Mouse (Mus musculus): ENCODE data around the gene Mis18a. TPM values are rescaled to one million over a fixed set of nuclear protein-coding genes. Genes with fewer than 3 reads are reported as not detected.

The Mis18a gene
- polyA plus RNA-seq, 1 experiment from 2014 or later, result 22.8 TPM

DNA sequence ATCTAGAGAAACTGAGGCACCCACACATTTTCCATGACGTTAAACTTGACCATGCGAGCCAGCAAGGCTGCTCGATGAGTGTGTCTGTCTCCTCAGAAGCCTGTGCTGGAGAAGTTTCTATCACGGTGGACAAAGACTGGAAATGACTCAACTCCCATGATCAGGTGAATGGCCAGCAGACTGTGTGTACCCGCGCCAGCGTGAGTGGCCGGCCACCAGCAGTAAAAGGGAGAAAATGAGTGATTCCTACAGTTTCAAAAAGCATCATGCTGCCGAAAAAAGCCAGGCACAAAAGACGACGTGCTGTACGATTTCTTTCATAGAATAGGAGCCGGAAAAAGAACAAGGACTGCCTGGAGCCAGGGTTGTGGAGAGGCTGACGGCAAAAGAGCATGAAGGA, 27.8 kb downstream of the Mis18a start:
- no peak overlapping the region for H3K4me3 ChIP-seq
- 84% methylated on average over 14 of the region's 14 CpGs for WGBS
- H3K4me1 ChIP-seq (replicated peaks), result peaks cover 10% of the 10 kb centered on the region
- H3K27me3 ChIP-seq, result no peaks in the 10 kb centered on the region
- no peak for ATAC-seq (ENCODE audit: low read depth)
- no peak overlapping the region for H3K9ac ChIP-seq
- no peak overlapping the region for H3K4me2 ChIP-seq
- no peaks in the 10 kb centered on the region for H3K9me3 ChIP-seq
- no peaks in the 10 kb centered on the region for H3K36me3 ChIP-seq
- no peak overlapping the region for H3K27ac ChIP-seq (replicated peaks)

DNA sequence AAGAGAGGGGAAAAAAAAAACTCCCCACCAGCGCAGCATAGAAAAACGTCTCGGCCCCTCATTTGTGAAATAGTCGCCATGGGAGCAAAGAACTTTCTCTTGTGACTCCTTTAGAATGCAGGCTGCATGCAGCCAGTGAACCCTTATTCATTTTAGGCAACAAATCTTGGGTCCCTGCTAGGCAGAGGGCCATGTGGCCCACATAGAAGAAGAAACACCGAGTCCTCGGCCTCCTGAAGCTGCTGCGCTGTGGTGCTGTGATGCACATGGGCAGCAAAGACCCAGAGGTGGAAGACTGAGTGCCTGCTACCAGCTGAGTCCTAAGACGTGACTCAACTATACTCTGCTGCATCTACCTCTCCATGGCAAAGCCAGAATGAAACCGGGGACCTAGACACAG, 30.9 kb downstream of the Mis18a start:
- 50% methylated on average over 9 of the region's 9 CpGs for WGBS
- H3K27me3 ChIP-seq, result no peaks in the 10 kb centered on the region
- ATAC-seq (ENCODE audit: low read depth), result peak; percentile 23; the same call in 1 of the 2 replicates
- H3K4me1 ChIP-seq (replicated peaks), result peaks cover 20% of the 10 kb centered on the region
- no peak overlapping the region for H3K9ac ChIP-seq
- no peak overlapping the region for H3K27ac ChIP-seq (replicated peaks)
- H3K36me3 ChIP-seq, result no peaks in the 10 kb centered on the region
- no peak overlapping the region for H3K4me2 ChIP-seq
- H3K4me3 ChIP-seq, result no peak overlapping the region
- H3K9me3 ChIP-seq, result no peaks in the 10 kb centered on the region

DNA sequence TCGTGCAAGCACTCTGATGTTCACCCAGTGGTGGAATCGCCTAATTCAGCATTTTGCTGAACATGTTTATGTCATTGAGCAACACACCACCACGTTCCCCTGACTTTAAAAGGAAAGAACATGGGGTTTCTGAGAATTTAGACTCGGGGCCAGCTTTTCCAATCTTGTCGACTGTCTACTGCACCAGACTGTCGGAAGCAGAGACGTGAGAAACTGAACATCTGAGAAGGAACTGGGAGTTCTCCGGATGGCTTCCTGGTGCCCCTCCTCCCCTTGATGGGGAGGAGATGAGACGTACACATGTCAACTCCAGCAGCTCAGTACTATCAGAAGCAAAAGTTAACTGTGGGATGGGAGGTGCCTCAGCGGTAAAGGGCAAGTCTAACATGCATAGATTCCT, 32.1 kb downstream of the Mis18a start:
- peaks cover 20% of the 10 kb centered on the region for H3K4me1 ChIP-seq (replicated peaks)
- no peaks in the 10 kb centered on the region for H3K9me3 ChIP-seq
- no peaks in the 10 kb centered on the region for H3K36me3 ChIP-seq
- no peak overlapping the region for H3K4me2 ChIP-seq
- no peak overlapping the region for H3K27ac ChIP-seq (replicated peaks)
- ATAC-seq (ENCODE audit: low read depth), result no peak
- no peak overlapping the region for H3K9ac ChIP-seq
- 85% methylated on average over 10 of the region's 10 CpGs for WGBS
- no peak overlapping the region for H3K4me3 ChIP-seq
- H3K27me3 ChIP-seq, result no peaks in the 10 kb centered on the region

DNA sequence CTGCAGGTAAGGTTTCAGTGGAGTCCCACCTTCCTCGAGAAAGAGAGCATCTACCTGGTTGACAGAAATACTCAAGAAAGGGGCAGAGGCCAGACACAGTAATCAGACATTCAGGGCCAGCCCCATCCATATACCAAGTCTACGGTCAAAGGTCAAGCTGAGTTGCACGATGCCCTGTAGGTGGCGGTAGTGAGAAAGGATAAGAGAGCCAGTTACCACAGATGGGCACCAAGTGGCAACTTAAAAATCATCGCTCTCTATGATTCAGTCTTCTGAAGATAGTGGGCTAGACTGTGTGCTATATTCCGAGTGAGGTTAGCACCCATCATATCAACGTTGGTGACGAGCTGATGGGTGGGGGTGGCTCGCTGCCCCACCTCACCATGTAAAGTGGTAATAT, 32.5 kb downstream of the Mis18a start:
- Histone ChIP-seq H3K9me3 (no peaks in the 10 kb centered on the region), H3K4me3 (no peak overlapping the region), H3K4me1 (replicated peaks) (peaks cover 20% of the 10 kb centered on the region), H3K27me3 (no peaks in the 10 kb centered on the region), H3K27ac (replicated peaks) (no peak overlapping the region), H3K9ac (no peak overlapping the region), H3K36me3 (no peaks in the 10 kb centered on the region), H3K4me2 (no peak overlapping the region)
- WGBS, result 68% methylated on average over 9 of the region's 9 CpGs
- ATAC-seq (ENCODE audit: low read depth), result no peak

DNA sequence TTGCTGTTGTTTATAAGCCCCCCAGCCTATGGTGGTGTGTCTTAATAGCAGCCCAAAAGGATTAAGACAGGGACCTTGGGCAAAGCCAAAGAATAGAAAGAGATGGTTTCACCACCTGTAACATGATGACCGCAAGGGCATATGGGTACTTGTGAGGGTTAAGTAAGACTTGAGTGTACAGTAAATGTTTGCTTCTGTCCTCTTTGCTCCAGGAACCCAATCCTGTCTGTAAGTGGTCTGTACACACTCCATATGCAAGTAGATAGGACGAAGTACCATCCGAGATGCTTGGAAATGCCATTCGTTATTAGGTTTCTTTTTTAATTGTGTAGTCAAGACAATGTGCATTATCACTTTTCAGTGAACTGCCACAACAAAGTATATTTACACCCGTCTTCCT, 33.6 kb downstream of the Mis18a start:
- peaks cover 20% of the 10 kb centered on the region for H3K4me1 ChIP-seq (replicated peaks)
- WGBS, result 92% methylated on average over 5 of the region's 5 CpGs

DNA sequence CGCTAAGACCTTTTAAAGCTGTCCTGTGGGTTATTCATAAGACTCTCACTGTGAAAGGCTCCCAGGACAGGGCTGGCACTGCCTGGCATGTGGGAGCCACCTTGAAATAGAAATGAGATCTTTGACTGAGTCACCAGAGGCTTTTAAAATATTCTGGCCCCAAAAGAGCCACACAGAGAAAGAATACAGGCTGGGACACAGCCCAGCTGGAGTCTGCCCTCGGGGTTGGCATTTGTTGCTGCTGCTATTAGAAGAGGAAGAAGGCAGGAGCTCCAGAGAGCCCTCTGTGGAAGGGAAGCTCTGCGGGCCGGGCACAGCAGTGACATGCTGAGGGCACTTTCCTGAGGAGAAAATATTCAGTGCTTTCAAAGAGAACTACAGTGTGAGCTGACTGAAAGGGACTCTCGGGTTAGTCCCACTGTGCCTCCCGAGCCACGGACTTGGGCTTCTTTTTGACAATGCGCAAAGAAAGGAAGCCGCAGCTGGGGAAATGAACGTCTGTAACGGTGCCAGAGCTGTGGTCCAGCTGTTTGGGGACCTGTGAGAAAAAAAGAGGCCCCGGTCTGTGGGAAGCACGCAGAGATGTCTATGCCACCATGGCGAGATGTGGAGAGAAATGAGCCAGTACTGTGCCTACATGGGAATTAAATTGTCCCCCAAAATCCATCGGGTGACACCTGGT, 34.4 kb downstream of the Mis18a start:
- no peaks in the 10 kb centered on the region for H3K9me3 ChIP-seq
- peak; percentile 36; the same call in 1 of the 2 replicates for ATAC-seq (ENCODE audit: low read depth)
- no peak overlapping the region for H3K4me3 ChIP-seq
- no peaks in the 10 kb centered on the region for H3K27me3 ChIP-seq
- H3K27ac ChIP-seq (replicated peaks), result peak overlapping the region; percentile 3; the same call in 1 of the 2 replicates
- H3K4me1 ChIP-seq (replicated peaks), result peaks cover 20% of the 10 kb centered on the region
- H3K36me3 ChIP-seq, result no peaks in the 10 kb centered on the region
- 58% methylated on average over 15 of the region's 15 CpGs for WGBS
- no peak overlapping the region for H3K9ac ChIP-seq
- H3K4me2 ChIP-seq, result no peak overlapping the region

More for the DNA sequence above, 33.6 kb downstream of the Mis18a start:
- Histone ChIP-seq H3K36me3 (no peaks in the 10 kb centered on the region), H3K27me3 (no peaks in the 10 kb centered on the region), H3K4me3 (no peak overlapping the region), H3K9me3 (no peaks in the 10 kb centered on the region), H3K9ac (no peak overlapping the region), H3K27ac (replicated peaks) (no peak overlapping the region), H3K4me2 (no peak overlapping the region)
- ATAC-seq (ENCODE audit: low read depth), result no peak

DNA sequence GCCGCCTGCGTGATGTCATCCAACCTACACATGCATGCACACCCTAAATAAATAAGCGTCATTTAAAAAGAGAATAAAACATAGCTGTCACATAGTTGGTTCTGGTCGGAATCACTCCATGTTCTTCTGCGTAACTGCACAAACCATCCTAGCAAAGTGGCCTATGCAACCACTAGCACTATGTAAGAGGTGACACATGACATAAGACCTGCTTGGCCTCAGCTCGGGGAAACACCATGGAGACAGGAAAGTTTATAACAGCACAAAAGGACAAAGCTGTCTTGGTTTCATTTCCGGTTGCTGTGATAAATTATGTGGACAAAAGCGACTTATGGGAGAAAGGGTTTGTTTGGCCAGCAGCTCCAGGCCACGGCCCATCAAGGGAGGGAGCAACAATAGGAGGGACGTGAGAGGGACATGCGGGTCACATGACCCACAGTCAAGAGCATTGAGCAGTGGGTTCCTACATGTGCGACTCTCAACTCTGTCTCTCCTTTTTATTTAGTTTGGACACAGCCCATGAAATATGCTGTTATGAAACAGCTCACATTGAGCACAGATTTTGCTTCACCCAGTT, 39.4 kb downstream of the Mis18a start:
- ATAC-seq (ENCODE audit: low read depth), result no peak
- Histone ChIP-seq H3K9ac (no peak overlapping the region), H3K4me3 (no peak overlapping the region), H3K36me3 (no peaks in the 10 kb centered on the region), H3K27ac (replicated peaks) (no peak overlapping the region), H3K4me1 (replicated peaks) (peaks cover 9% of the 10 kb centered on the region; the same call in 1 of the 2 replicates), H3K4me2 (no peak overlapping the region), H3K9me3 (no peaks in the 10 kb centered on the region), H3K27me3 (no peaks in the 10 kb centered on the region)
- WGBS, result 64% methylated on average over 12 of the region's 12 CpGs

DNA sequence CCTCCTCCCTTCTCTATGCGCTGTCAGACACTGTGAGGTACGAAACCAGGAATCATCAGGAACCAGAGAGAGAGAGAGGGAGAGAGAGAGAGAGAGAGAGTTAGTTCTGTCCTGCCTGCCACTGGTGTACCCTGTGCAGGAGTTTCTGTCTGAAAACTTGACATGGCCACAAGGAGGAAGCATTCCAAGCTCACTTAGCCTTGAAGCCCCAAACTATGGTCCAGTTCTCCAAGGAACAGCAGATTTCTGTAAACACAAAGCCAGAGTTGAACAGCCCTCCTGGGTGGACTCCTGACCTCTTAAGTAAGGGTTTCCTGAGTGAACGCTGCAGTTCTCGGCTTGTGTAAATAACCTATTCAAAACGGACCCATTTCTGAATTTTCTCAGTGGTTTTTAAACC, 40.2 kb downstream of the Mis18a start:
- Histone ChIP-seq H3K9ac (no peak overlapping the region), H3K4me2 (no peak overlapping the region), H3K36me3 (no peaks in the 10 kb centered on the region), H3K27ac (replicated peaks) (no peak overlapping the region), H3K27me3 (no peaks in the 10 kb centered on the region), H3K9me3 (no peaks in the 10 kb centered on the region), H3K4me3 (no peak overlapping the region), H3K4me1 (replicated peaks) (peaks cover 6% of the 10 kb centered on the region; the same call in 1 of the 2 replicates)
- no peak for ATAC-seq (ENCODE audit: low read depth)
- 61% methylated on average over 5 of the region's 5 CpGs for WGBS

DNA sequence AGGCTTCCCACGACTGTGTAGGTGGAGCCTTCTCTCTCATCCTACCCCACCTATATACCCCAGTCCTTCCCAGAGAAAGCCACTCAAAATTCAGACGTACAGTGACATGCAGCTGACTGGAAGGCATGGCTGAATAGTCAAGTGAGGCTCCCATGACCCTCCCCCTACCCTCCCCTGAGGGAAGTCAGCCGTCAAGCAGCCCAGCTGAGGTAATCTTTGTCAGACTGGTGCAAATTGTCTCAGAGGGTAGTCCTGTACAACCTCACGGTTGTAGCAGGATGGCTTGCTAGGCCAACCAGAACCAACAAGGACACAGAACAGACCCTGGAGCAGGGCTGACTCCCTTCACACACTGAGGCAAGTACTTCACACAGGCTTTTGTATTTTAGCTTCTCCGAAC, 43.1 kb downstream of the Mis18a start:
- no peaks in the 10 kb centered on the region for H3K9me3 ChIP-seq

DNA sequence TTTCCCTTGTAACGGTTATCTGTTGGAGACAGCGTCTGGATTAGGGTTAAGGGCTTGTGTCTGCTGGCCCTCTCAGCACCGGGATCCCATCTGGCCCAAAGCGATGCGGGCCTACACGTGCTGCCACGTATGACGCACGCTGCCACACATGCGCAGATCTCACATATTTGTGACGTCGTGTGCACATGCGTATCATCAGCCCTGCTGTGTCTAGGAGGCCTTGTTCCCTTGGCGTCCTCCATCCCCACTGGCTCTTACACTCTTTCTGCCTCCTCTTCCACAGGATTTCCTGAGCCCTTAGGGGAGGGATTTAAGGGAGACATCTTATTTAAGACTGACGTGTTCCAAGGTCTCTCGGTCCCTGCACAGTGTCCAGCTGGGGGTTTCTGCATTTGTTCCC, 47.2 kb downstream of the Mis18a start:
- no peaks in the 10 kb centered on the region for H3K36me3 ChIP-seq
- ATAC-seq (ENCODE audit: low read depth), result no peak
- no peak overlapping the region for H3K27ac ChIP-seq (replicated peaks)
- no peak overlapping the region for H3K4me2 ChIP-seq
- H3K9ac ChIP-seq, result no peak overlapping the region
- 92% methylated on average over 16 of the region's 16 CpGs for WGBS
- H3K4me1 ChIP-seq (replicated peaks), result peaks cover 6% of the 10 kb centered on the region; the same call in 1 of the 2 replicates
- no peaks in the 10 kb centered on the region for H3K27me3 ChIP-seq
- no peak overlapping the region for H3K4me3 ChIP-seq
- H3K9me3 ChIP-seq, result peaks cover 3% of the 10 kb centered on the region; the same call in 1 of the 2 replicates

More for the DNA sequence above, 43.1 kb downstream of the Mis18a start:
- H3K9ac ChIP-seq, result no peak overlapping the region
- H3K27me3 ChIP-seq, result no peaks in the 10 kb centered on the region
- no peak overlapping the region for H3K4me3 ChIP-seq
- H3K4me2 ChIP-seq, result no peak overlapping the region
- peaks cover 6% of the 10 kb centered on the region; the same call in 1 of the 2 replicates for H3K4me1 ChIP-seq (replicated peaks)
- 56% methylated on average over 5 of the region's 5 CpGs for WGBS
- no peaks in the 10 kb centered on the region for H3K36me3 ChIP-seq
- peak; percentile 43; the same call in 1 of the 2 replicates for ATAC-seq (ENCODE audit: low read depth)
- no peak overlapping the region for H3K27ac ChIP-seq (replicated peaks)

DNA sequence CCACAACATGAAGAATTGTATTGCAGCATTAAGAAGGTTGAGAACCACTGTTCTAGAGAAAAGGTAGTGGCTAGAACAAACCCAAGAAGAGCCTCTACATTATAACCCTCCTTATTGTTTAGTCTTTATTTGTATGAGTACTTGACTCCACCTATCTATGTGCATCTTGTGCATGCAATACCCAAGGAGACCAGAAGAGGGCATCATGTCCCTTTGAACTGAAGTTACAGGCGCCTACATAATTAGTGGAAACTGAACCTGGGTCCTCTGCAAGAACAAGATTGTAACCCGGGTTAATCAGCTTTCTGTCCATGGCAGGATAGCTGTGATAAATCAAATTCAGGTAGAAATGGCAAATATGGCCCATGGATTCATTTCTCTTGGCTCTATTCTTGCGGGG, 48.4 kb downstream of the Mis18a start:
- H3K27me3 ChIP-seq, result no peaks in the 10 kb centered on the region
- H3K27ac ChIP-seq (replicated peaks), result no peak overlapping the region
- H3K4me3 ChIP-seq, result no peak overlapping the region
- peaks cover 3% of the 10 kb centered on the region; the same call in 1 of the 2 replicates for H3K9me3 ChIP-seq
- 95% methylated on average over 3 of the region's 3 CpGs for WGBS
- ATAC-seq (ENCODE audit: low read depth), result no peak
- H3K4me2 ChIP-seq, result no peak overlapping the region
- H3K36me3 ChIP-seq, result no peaks in the 10 kb centered on the region
- H3K9ac ChIP-seq, result no peak overlapping the region
- peaks cover under 1% of the 10 kb centered on the region; the same call in 1 of the 2 replicates for H3K4me1 ChIP-seq (replicated peaks)

DNA sequence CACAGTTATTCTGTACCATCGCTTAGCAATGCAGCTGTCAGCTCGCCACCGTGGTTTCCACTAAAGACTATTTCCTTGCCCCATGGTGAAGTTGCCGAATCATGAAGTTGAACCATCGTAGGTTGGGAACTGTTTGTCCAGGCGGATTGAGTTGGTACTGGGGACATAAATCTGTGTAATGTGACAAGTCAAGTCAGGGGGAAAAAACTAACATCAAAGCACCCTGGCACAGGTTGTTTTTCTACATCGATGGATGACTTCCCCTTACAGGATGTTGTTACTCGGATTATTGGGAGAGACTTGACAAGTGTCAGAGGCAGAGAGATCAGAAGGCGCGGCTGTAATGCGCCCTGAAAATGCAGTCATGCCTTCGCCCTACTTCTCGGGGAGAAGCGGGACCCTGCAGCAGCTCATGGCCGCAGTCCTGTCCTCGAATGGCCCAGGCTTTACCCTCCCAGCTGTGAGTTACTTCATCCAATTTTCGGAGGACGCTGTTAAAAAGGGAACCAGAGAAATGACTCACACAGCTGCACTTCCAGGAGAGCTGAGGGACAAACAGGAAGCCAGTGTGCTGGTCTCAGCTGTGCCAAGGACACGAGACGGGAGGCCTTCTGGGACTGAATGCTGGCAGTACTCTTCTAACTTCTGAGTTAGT, 50.2 kb downstream of the Mis18a start:
- H3K4me2 ChIP-seq, result no peak overlapping the region
- H3K4me3 ChIP-seq, result no peak overlapping the region
- no peaks in the 10 kb centered on the region for H3K27me3 ChIP-seq
- H3K9ac ChIP-seq, result no peak overlapping the region
- no peaks in the 10 kb centered on the region for H3K4me1 ChIP-seq (replicated peaks)
- H3K9me3 ChIP-seq, result peaks cover 3% of the 10 kb centered on the region; the same call in 1 of the 2 replicates
- 73% methylated on average over 20 of the region's 20 CpGs for WGBS
- ATAC-seq (ENCODE audit: low read depth), result no peak
- no peak overlapping the region for H3K27ac ChIP-seq (replicated peaks)
- H3K36me3 ChIP-seq, result no peaks in the 10 kb centered on the region
